16 mouse cellular contexts compared by ENCODE assay signal in the genomic region with DNA sequence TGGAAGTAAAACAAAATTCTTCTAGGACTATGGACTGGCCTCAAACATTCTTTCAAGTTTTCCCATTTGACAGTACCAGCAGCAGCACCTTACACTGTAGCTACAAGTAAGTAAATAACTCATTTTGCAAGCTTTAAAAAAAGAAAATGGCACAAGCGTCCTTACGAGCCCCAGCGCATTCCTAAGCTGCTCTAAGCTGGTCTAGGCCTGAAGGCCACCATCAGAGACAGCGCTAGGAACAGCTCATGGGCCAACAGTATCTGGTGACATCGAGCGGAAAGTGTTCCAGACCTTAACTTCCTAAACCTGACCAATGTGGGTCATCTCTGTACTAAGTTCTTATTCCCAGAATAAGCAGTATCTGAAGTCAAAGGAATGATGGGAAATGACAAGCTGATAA.
"Had no signal": no experiment of that assay in that cellular context is flagged by ENCODE, and none has a peak within 500 bp of the region (broad histone marks: within the 10 kb centered on the region; RNA-seq: fewer than 3 reads in every experiment).

No protein-coding gene starts in this region.

- H3K36me3 ChIP-seq: midbrain, embryonic 10.5 days; midbrain, embryonic 12.5 days; neural tube, embryonic 13.5 days; neural tube, embryonic 15.5 days had no signal

- H3K4me1 ChIP-seq: midbrain, embryonic 12.5 days; neural tube, embryonic 13.5 days; neural tube, embryonic 15.5 days had no signal

- H3K27me3 ChIP-seq: midbrain, embryonic 12.5 days; neural tube, embryonic 13.5 days; neural tube, embryonic 15.5 days had no signal

- DNase-seq: lung, adult 18-20 months; lung, embryonic 14.5 days; lung, postnatal 10 days; lung, postnatal 4 days; midbrain, embryonic 14.5 days; right cerebral cortex, postnatal 14 days; spleen, adult 18-20 months; thymus, adult 18-20 months; thymus, postnatal 14 days; thymus, postnatal 36 days had no signal

- H3K9ac ChIP-seq: lung, embryonic 14.5 days; midbrain, embryonic 12.5 days; neural tube, embryonic 13.5 days; neural tube, embryonic 15.5 days had no signal

- H3K9me3 ChIP-seq: midbrain, embryonic 10.5 days; midbrain, embryonic 12.5 days; neural tube, embryonic 13.5 days; neural tube, embryonic 15.5 days had no signal

- H3K4me3 ChIP-seq: midbrain, embryonic 10.5 days; midbrain, embryonic 12.5 days; myocyte; neural tube, embryonic 13.5 days; neural tube, embryonic 15.5 days had no signal

- ATAC-seq: midbrain, embryonic 16.5 days had no signal

- H3K4me2 ChIP-seq: lung, embryonic 14.5 days; midbrain, embryonic 12.5 days; neural tube, embryonic 13.5 days; neural tube, embryonic 15.5 days had no signal

- H3K27ac ChIP-seq: midbrain, embryonic 10.5 days; midbrain, embryonic 12.5 days; neural tube, embryonic 13.5 days; neural tube, embryonic 15.5 days had no signal
